Mouse (Mus musculus): ENCODE data around the gene Nutf2-ps1. TPM values are rescaled to one million over a fixed set of nuclear protein-coding genes. Genes with fewer than 3 reads are reported as not detected.
A peak's percentile ranks its signal among the peaks of the same experiment; 100 is the strongest.

Gene Nutf2-ps1
- polyA plus RNA-seq, 1 experiment from 2014 or later = 101 TPM

- WGBS (ENCODE audit: insufficient replicate concordance) = 67% methylated on average over 11 of the region's 11 CpGs
- no peaks in the 10 kb centered on the region for H3K4me1 ChIP-seq (ENCODE audit: insufficient read depth)
- H3K9ac ChIP-seq (replicated peaks) = no peak overlapping the region
- no peak for TF ChIP-seq EP300 (IDR thresholded peaks at IDR 0.05; ENCODE audit: low read depth)
- no peak for TF ChIP-seq CTCF (IDR thresholded peaks at IDR 0.05; ENCODE audit: low read depth)
- ATAC-seq (no peak), DNase-seq (peak; percentile 12)
- no peaks in the 10 kb centered on the region for H3K9me3 ChIP-seq (ENCODE audit: low read length)
- H3K36me3 ChIP-seq (replicated peaks; ENCODE audit: insufficient read depth, low read length) = no peaks in the 10 kb centered on the region
- H3K27ac ChIP-seq (ENCODE audit: low read depth) = no peak overlapping the region
- no peak overlapping the region for H3K4me3 ChIP-seq (ENCODE audit: low read depth, low read length)
- no peaks in the 10 kb centered on the region for H3K27me3 ChIP-seq (ENCODE audit: insufficient read depth, low read length)
- H3K4me2 ChIP-seq (ENCODE audit: low read depth, low read length) = no peak overlapping the region
Measured at GRCm38 (mm10) chr19:53577025-53577800, 11.7 kb downstream of the Nutf2-ps1 start.

- DNase-seq = peak; percentile 6
- ATAC-seq = no peak
- WGBS (ENCODE audit: insufficient replicate concordance) = 74% methylated on average over 7 of the region's 7 CpGs
Measured at GRCm38 (mm10) chr19:53576061-53576460, 12.8 kb downstream of the Nutf2-ps1 start.

GRCm38 (mm10) chr19:53575296-53576010, 13.4 kb downstream of the Nutf2-ps1 start:
- ATAC-seq (no peak), DNase-seq (peak; percentile 6)
- H3K9ac ChIP-seq (replicated peaks) = no peak overlapping the region
- TF ChIP-seq CTCF (IDR thresholded peaks at IDR 0.05; ENCODE audit: low read depth) = no peak
- no peak for TF ChIP-seq EP300 (IDR thresholded peaks at IDR 0.05; ENCODE audit: low read depth)
- H3K27ac ChIP-seq (ENCODE audit: low read depth) = no peak overlapping the region
- H3K4me1 ChIP-seq (ENCODE audit: insufficient read depth) = no peaks in the 10 kb centered on the region
- H3K27me3 ChIP-seq (ENCODE audit: insufficient read depth, low read length) = no peaks in the 10 kb centered on the region
- no peaks in the 10 kb centered on the region for H3K9me3 ChIP-seq (ENCODE audit: low read length)
- H3K36me3 ChIP-seq (replicated peaks; ENCODE audit: insufficient read depth, low read length) = no peaks in the 10 kb centered on the region
- no peak overlapping the region for H3K4me3 ChIP-seq (ENCODE audit: low read depth, low read length)
- no peak overlapping the region for H3K4me2 ChIP-seq (ENCODE audit: low read depth, low read length)
- 56% methylated on average over 4 of the region's 4 CpGs for WGBS (ENCODE audit: insufficient replicate concordance)

More at GRCm38 (mm10) chr19:53576061-53576460, 12.8 kb downstream of the Nutf2-ps1 start:
- TF ChIP-seq EP300 (IDR thresholded peaks at IDR 0.05; ENCODE audit: low read depth) (no peak), CTCF (IDR thresholded peaks at IDR 0.05; ENCODE audit: low read depth) (no peak)
- H3K27me3 ChIP-seq (ENCODE audit: insufficient read depth, low read length) = no peaks in the 10 kb centered on the region
- no peak overlapping the region for H3K4me3 ChIP-seq (ENCODE audit: low read depth, low read length)
- no peak overlapping the region for H3K4me2 ChIP-seq (ENCODE audit: low read depth, low read length)
- no peaks in the 10 kb centered on the region for H3K9me3 ChIP-seq (ENCODE audit: low read length)
- H3K4me1 ChIP-seq (ENCODE audit: insufficient read depth) = no peaks in the 10 kb centered on the region
- no peaks in the 10 kb centered on the region for H3K36me3 ChIP-seq (replicated peaks; ENCODE audit: insufficient read depth, low read length)
- H3K9ac ChIP-seq (replicated peaks) = no peak overlapping the region
- H3K27ac ChIP-seq (ENCODE audit: low read depth) = no peak overlapping the region

- no peak for ATAC-seq
- TF ChIP-seq CTCF (IDR thresholded peaks at IDR 0.05; ENCODE audit: low read depth) = no peak
- no peak for TF ChIP-seq EP300 (IDR thresholded peaks at IDR 0.05; ENCODE audit: low read depth)
- no peak overlapping the region for H3K4me3 ChIP-seq (ENCODE audit: low read depth, low read length)
Measured at GRCm38 (mm10) chr19:53574546-53574945, 14.3 kb downstream of the Nutf2-ps1 start.

GRCm38 (mm10) chr19:53574131-53574530, 14.7 kb downstream of the Nutf2-ps1 start:
- H3K27ac ChIP-seq (ENCODE audit: low read depth) = no peak overlapping the region
- no peaks in the 10 kb centered on the region for H3K36me3 ChIP-seq (replicated peaks; ENCODE audit: insufficient read depth, low read length)
- H3K4me3 ChIP-seq (ENCODE audit: low read depth, low read length) = no peak overlapping the region
- no peak overlapping the region for H3K4me2 ChIP-seq (ENCODE audit: low read depth, low read length)
- no peak overlapping the region for H3K9ac ChIP-seq (replicated peaks)
- no peaks in the 10 kb centered on the region for H3K27me3 ChIP-seq (ENCODE audit: insufficient read depth, low read length)
- no peaks in the 10 kb centered on the region for H3K4me1 ChIP-seq (ENCODE audit: insufficient read depth)
- DNase-seq (peak; percentile 9), ATAC-seq (no peak)
- 68% methylated on average over 8 of the region's 8 CpGs for WGBS (ENCODE audit: insufficient replicate concordance)
- TF ChIP-seq EP300 (IDR thresholded peaks at IDR 0.05; ENCODE audit: low read depth) (no peak), CTCF (IDR thresholded peaks at IDR 0.05; ENCODE audit: low read depth) (no peak)
- H3K9me3 ChIP-seq (ENCODE audit: low read length) = no peaks in the 10 kb centered on the region

More at GRCm38 (mm10) chr19:53574546-53574945, 14.3 kb downstream of the Nutf2-ps1 start:
- no peak overlapping the region for H3K9ac ChIP-seq (replicated peaks)
- no peaks in the 10 kb centered on the region for H3K27me3 ChIP-seq (ENCODE audit: insufficient read depth, low read length)
- no peak overlapping the region for H3K27ac ChIP-seq (ENCODE audit: low read depth)
- no peaks in the 10 kb centered on the region for H3K4me1 ChIP-seq (ENCODE audit: insufficient read depth)
- WGBS (ENCODE audit: insufficient replicate concordance) = 83% methylated on average over 7 of the region's 7 CpGs
- no peaks in the 10 kb centered on the region for H3K9me3 ChIP-seq (ENCODE audit: low read length)
- H3K4me2 ChIP-seq (ENCODE audit: low read depth, low read length) = no peak overlapping the region
- DNase-seq = no peak
- no peaks in the 10 kb centered on the region for H3K36me3 ChIP-seq (replicated peaks; ENCODE audit: insufficient read depth, low read length)

- Histone ChIP-seq H3K4me2 (ENCODE audit: low read depth, low read length) (no peak overlapping the region), H3K27ac (ENCODE audit: low read depth) (no peak overlapping the region), H3K9me3 (ENCODE audit: low read length) (no peaks in the 10 kb centered on the region), H3K27me3 (ENCODE audit: insufficient read depth, low read length) (no peaks in the 10 kb centered on the region), H3K9ac (replicated peaks) (no peak overlapping the region), H3K4me1 (ENCODE audit: insufficient read depth) (no peaks in the 10 kb centered on the region; the same call in 1 of the 2 replicates), H3K4me3 (ENCODE audit: low read depth, low read length) (no peak overlapping the region), H3K36me3 (replicated peaks; ENCODE audit: insufficient read depth, low read length) (no peaks in the 10 kb centered on the region)
- ATAC-seq (no peak), DNase-seq (peak; percentile 5)
- TF ChIP-seq CTCF (IDR thresholded peaks at IDR 0.05; ENCODE audit: low read depth) = no peak
- WGBS (ENCODE audit: insufficient replicate concordance) = 82% methylated on average over 3 of the region's 3 CpGs
Measured at GRCm38 (mm10) chr19:53573151-53573550, 15.7 kb downstream of the Nutf2-ps1 start.

Measured in liver, postnatal 0 days (tissue).